Mouse (Mus musculus): ENCODE measurements around the gene Gm5460. TPM values are rescaled to one million over a fixed set of nuclear protein-coding genes. Genes with fewer than 3 reads are reported as not detected.

Gene Gm5460
- polyA plus RNA-seq, 1 experiment from 2014 or later, result not detected

DNA sequence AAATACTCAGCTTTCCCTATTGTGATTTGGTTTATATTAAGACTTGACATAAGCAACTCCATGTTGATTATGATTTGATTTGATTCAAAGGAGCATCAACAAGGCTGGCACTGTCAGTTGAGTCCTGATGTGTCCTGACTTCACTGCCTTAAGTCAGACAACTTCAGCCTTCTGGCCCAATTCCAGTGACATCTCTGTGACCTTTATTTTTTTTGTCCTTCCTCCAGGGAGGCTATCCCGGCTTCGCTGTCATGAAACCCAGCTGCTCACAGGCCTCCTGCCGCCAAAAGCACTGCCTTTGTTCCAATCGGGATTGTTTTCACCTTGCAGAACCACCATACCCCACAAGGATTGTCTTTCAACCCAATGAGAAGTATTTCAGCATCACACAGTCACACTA lies 58.8 kb downstream of the Gm5460 start:
- no peak for DNase-seq (ENCODE audit: low spot score)

DNA sequence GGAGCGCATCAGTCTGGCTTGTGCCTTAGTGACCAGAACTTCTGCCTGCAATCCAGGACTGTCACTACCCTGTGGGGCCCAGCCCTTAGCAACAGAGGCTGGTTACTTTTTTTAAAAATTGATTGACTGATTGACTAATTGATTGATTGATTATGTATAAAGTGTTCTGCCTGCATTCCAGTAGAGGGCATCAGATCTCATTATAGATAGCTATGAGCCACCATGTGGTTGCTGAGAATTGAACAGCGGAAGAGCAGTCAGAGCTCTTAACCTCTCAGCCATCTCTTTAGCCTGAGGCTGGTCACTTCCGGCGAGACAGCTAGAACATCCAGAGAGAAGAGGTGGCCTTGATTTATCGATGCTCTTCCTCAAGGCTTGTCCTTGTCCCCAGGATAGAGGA lies 60.7 kb downstream of the Gm5460 start:
- no peak for DNase-seq (ENCODE audit: low spot score)

DNA sequence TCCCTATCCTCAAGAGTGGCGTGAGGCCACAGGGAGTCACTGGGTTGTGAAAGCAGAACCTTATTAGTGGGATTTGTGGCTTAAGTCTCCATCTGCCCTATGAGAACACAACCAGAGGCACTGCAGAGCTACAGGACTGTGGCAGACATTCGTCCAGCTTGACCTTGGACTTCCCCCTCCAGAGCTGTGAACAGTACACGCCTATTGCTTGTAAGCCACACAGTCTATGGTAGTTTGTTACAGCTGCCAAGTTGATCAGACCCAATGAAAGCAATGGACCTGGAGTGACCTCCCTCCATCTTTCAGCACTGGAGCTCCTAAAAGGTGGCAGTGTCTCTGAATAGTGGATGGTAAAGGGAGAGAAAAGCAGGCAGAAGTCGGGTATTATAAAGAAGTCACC lies 61.7 kb downstream of the Gm5460 start:
- no peak for DNase-seq (ENCODE audit: low spot score)

- DNase-seq (ENCODE audit: low spot score), result peak; percentile 64
Measured at GRCm38 (mm10) chr14:34080321-34080997, 63.9 kb downstream of the Gm5460 start.

- no peak for DNase-seq (ENCODE audit: low spot score)
Measured at GRCm38 (mm10) chr14:34085731-34086130, 69.2 kb downstream of the Gm5460 start, which contains the start of gene Anxa8. Gene Anxa8, plus strand, starts transcription at chr14:34085981.

GRCm38 (mm10) chr14:34086806-34087205 lies 70.2 kb downstream of the Gm5460 start:
- DNase-seq (ENCODE audit: low spot score), result no peak

- DNase-seq (ENCODE audit: low spot score), result no peak
Measured at GRCm38 (mm10) chr14:34087856-34088398, 71.4 kb downstream of the Gm5460 start.

GRCm38 (mm10) chr14:34089796-34090195 lies 73.2 kb downstream of the Gm5460 start:
- DNase-seq (ENCODE audit: low spot score), result no peak

GRCm38 (mm10) chr14:34091475-34091874 lies 74.9 kb downstream of the Gm5460 start:
- no peak for DNase-seq (ENCODE audit: low spot score)

DNA sequence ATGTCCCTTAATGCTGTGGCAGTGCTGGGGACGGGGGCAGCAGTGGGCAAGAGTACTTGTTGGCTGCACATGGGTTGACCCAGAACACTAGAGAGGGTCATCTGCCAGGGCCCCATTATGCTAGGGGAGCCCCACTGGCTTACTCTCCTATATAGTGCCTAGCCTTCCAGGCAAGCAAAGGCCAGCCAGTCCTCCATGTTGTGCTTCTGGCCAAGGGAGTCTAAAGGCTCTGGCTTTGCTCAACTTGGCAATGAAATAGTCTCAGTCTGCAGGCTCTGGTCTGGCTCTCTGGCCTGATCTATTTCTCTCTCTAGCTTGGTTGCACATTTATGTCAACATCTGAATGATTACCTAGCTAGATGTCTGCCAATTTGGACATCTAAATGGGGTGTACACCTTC lies 76.3 kb downstream of the Gm5460 start:
- no peak for DNase-seq (ENCODE audit: low spot score)

DNA sequence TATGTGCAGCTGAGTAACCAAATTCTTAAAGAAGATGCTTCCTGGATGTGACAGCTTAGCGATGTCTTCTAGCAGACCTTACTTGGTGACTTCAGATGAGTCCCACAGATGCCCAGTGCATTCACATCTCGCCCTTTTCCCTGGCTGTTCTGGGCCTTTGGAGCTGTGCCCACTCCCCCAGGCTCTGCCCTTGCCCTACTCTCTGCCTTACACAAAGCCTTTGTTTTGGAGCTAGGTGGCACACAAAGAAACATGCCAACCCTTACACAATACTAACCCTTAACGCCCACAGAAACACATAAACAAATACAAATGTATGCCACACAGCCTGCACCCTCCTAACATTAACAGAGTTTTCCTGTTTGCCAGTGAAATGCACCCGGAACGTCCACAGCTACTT lies 79.6 kb downstream of the Gm5460 start:
- DNase-seq (ENCODE audit: low spot score), result no peak

Other genes with a start within 250 kb of the Gm5460 start
- 1.9 and 2.5 TPM in 2 replicates for gene Gdf10, start 93.2 kb upstream of the Gm5460 start, polyA plus RNA-seq (2015; fragmentation: Nextera tagmentation; extraction: Ambion mirVana)
- gene Gdf2, start 75.7 kb upstream of the Gm5460 start, polyA plus RNA-seq (2015; fragmentation: Nextera tagmentation; extraction: Ambion mirVana), result not detected in 2 replicates
- not detected in 2 replicates for gene Rbp3, start 62.8 kb upstream of the Gm5460 start, polyA plus RNA-seq (2015; fragmentation: Nextera tagmentation; extraction: Ambion mirVana)
- gene Zfp488, start 38.0 kb upstream of the Gm5460 start, polyA plus RNA-seq (2015; fragmentation: Nextera tagmentation; extraction: Ambion mirVana), result not detected in 2 replicates
- gene Gm30083, start 1.6 kb upstream of the Gm5460 start, polyA plus RNA-seq (2015; fragmentation: Nextera tagmentation; extraction: Ambion mirVana), result not detected in 2 replicates
- 0.05 TPM in 1 of 2 replicates, not detected in the other for gene Antxrl, start 35.9 kb downstream of the Gm5460 start, polyA plus RNA-seq (2015; fragmentation: Nextera tagmentation; extraction: Ambion mirVana)
- gene Anxa8, start 69.2 kb downstream of the Gm5460 start, polyA plus RNA-seq (2015; fragmentation: Nextera tagmentation; extraction: Ambion mirVana), result 20.5 and 22.8 TPM in 2 replicates
- gene A630023A22Rik, start 86.0 kb downstream of the Gm5460 start, polyA plus RNA-seq (2015; fragmentation: Nextera tagmentation; extraction: Ambion mirVana), result 0.22 TPM in 1 of 2 replicates, not detected in the other
- 0.08 TPM in 1 of 2 replicates, not detected in the other for gene Npy4r, start 135.7 kb downstream of the Gm5460 start, polyA plus RNA-seq (2015; fragmentation: Nextera tagmentation; extraction: Ambion mirVana)
- gene Gprin2, start 184.9 kb downstream of the Gm5460 start, polyA plus RNA-seq (2015; fragmentation: Nextera tagmentation; extraction: Ambion mirVana), result 0.09 and 0.14 TPM in 2 replicates
- 0.22 and 0.38 TPM in 2 replicates for gene Syt15, start 202.8 kb downstream of the Gm5460 start, polyA plus RNA-seq (2015; fragmentation: Nextera tagmentation; extraction: Ambion mirVana)

Measured in thymus, postnatal 0 days (tissue).